Mouse (Mus musculus): ENCODE data around the gene Rsad1.

The Rsad1 gene

DNA sequence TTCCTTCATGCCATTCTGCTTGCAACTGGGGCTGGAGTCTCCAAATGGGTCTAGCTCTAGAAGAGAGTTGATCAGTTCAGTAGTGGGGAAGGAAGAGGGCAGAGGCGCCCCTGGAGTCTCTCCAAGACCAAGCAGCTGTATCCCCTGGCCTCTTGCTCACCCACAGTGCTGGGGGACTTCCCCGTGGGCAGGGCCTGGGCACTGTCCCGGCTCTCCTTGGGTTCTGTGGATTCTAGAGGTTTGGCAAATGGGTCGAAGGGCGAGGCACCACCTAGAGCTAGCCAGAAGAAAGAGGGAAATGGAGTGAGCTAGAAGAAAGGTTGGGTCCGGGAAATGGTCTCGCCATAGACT lies 57.3 kb downstream of the Rsad1 start:
- no peak for DNase-seq (ENCODE audit: low spot score in 2 of 2)

- peak in 1 of 2 experiments; percentile 53 for DNase-seq (ENCODE audit: low spot score in 2 of 2)
Observed at GRCm38 (mm10) chr11:94491035-94491748, 57.9 kb downstream of the Rsad1 start.
